Mouse (Mus musculus) liver, embryonic 14.5 days (tissue): ENCODE measurements around the gene Zfp629. TPM values are rescaled to one million over a fixed set of nuclear protein-coding genes. Genes with fewer than 3 reads are reported as not detected.

Source experiments
- ATAC-seq: fragments of 200-750 bp; cut with Nextera tagmentation; 2 replicates; pipeline ENCODE4 v1.8.0; 2017; ENCODE audit warnings: moderate number of reproducible peaks, mild to moderate bottlenecking, moderate library complexity; ENCODE audit not compliant: insufficient read depth
- DNase-seq, 3 experiments: peaks; one replicate each; pipeline ENCODE4 v3.0.0-alpha.2; 2012 to 2013; ENCODE audit warnings: low read depth in 3 of 3, low spot score in 3 of 3
- H3K27ac ChIP-seq: fragments of 300-500 bp; sonication (generic); 2 replicates; pipeline ENCODE4 v1.5.1; 2014; ENCODE audit warnings: moderate library complexity, mild to moderate bottlenecking, control low read depth, inconsistent platforms
- H3K27me3 ChIP-seq: fragments of 300-500 bp; sonication (generic); 2 replicates; pipeline ENCODE4 v1.6.1; 2014; ENCODE audit warnings: mild to moderate bottlenecking, low read length, moderate library complexity; ENCODE audit not compliant: control insufficient read depth, insufficient read depth
- H3K36me3 ChIP-seq: fragments of 300-500 bp; sonication (generic); replicated peaks from 2 replicates; pipeline ENCODE4 v1.6.1; 2014; ENCODE audit warnings: low read depth; ENCODE audit not compliant: control insufficient read depth, insufficient read depth
- H3K4me1 ChIP-seq, 2 experiments: fragments of 200-500 bp in 1 of 2; fragments of 300-500 bp in 1 of 2; sonication (generic) in 1 of 2; replicated peaks; 2 replicates each; pipeline ENCODE4 v1.6.1; 2012 to 2014; ENCODE audit warnings: antibody characterized with exemption in 1 of 2, inconsistent platforms in 1 of 2, low read length in 1 of 2; ENCODE audit not compliant: control insufficient read depth in 2 of 2, insufficient read depth in 2 of 2
- H3K4me2 ChIP-seq: fragments of 300-500 bp; sonication (generic); 2 replicates; pipeline ENCODE4 v1.6.1; 2014; ENCODE audit warnings: low read depth, mild to moderate bottlenecking, control low read depth, moderate library complexity
- H3K4me3 ChIP-seq, 2 experiments: fragments of 200-500 bp in 1 of 2; fragments of 300-500 bp in 1 of 2; sonication (generic) in 1 of 2; 2 replicates each; pipeline ENCODE4 v1.5.1; 2012 to 2014; ENCODE audit warnings: low read depth in 2 of 2, low read length in 2 of 2, mild to moderate bottlenecking in 2 of 2, control low read depth in 1 of 2, inconsistent platforms in 1 of 2, moderate library complexity in 1 of 2; ENCODE audit not compliant: insufficient read depth in 1 of 2
- H3K9ac ChIP-seq: fragments of 300-500 bp; sonication (generic); replicated peaks from 2 replicates; pipeline ENCODE4 v1.6.1; 2014; ENCODE audit warnings: mild to moderate bottlenecking, control low read depth, moderate library complexity
- H3K9me3 ChIP-seq: fragments of 300-500 bp; sonication (generic); 2 replicates; pipeline ENCODE4 v1.6.1; 2016; ENCODE audit warnings: low read length, mixed read lengths; ENCODE audit not compliant: control insufficient read depth
- CTCF ChIP-seq: IDR thresholded peaks from 2 replicates; pipeline ENCODE4 v1.5.1; 2016; ENCODE audit warnings: antibody characterized with exemption, low read depth, control low read depth
- EP300 ChIP-seq: IDR thresholded peaks from 2 replicates; pipeline ENCODE4 v1.6.1; 2016; ENCODE audit warnings: antibody characterized with exemption, low read depth
- WGBS: fragments of 180-500 bp; shearing (Covaris S2); extraction: QIAGEN DNeasy Blood & Tissue Kit; methylation state at CpG from one replicate; pipeline ENCODE4 v1.1.7; 2014; ENCODE audit not compliant: insufficient replicate concordance; 5-methylcytosine and 5-hydroxymethylcytosine counted together
- polyA plus RNA-seq, 2 experiments: library from polyadenylated mRNA; depleted of rRNA in 1 of 2; stranded (reverse) in 1 of 2; unstranded in 1 of 2; fragments of >200 nt; fragmentation: Nextera tagmentation in 1 of 2; extraction: Ambion mirVana in 1 of 2; gene quantifications; 2 replicates each; pipeline versions ENCODE4 v1.2.1 to v1.2.3; 2012 to 2014

Gene Zfp629
- polyA plus RNA-seq, 2 experiments, result 1.4 to 1.9 TPM

DNA sequence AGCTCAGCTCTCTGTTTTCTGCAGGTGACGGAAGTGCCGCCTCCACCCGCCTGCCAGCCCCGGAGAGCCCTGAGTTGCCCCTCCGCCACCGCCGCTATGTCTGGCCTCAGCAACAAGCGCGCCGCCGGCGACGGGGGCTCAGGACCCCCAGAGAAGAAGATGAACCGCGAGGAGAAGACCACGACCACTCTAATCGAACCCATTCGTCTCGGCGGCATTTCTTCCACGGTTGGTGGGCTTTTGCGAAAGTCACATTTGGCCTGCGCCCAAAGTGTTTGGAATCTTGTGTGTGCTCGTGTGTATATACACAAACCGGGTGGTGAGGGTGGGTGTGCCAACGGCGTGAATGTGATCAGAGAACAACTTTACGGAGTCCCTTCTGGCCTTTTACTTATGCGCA, 26.7 kb downstream of the Zfp629 start:
- TF ChIP-seq CTCF (no peak), EP300 (no peak)
- Histone ChIP-seq H3K27ac (peak overlapping the region; percentile 32; the same call in 1 of the 2 replicates), H3K9ac (peak overlapping the region; percentile 79), H3K27me3 (no peaks in the 10 kb centered on the region), H3K9me3 (no peaks in the 10 kb centered on the region), H3K4me3 (peak overlapping the region; percentile 76 to 94), H3K4me2 (peak overlapping the region; percentile 77), H3K4me1 (peaks cover 24 to 28% of the 10 kb centered on the region in 2 experiments), H3K36me3 (peaks cover 38% of the 10 kb centered on the region)
- ATAC-seq (peak; percentile 14), DNase-seq (no peak)
- WGBS, result 5% methylated on average over 29 of the region's 29 CpGs

DNA sequence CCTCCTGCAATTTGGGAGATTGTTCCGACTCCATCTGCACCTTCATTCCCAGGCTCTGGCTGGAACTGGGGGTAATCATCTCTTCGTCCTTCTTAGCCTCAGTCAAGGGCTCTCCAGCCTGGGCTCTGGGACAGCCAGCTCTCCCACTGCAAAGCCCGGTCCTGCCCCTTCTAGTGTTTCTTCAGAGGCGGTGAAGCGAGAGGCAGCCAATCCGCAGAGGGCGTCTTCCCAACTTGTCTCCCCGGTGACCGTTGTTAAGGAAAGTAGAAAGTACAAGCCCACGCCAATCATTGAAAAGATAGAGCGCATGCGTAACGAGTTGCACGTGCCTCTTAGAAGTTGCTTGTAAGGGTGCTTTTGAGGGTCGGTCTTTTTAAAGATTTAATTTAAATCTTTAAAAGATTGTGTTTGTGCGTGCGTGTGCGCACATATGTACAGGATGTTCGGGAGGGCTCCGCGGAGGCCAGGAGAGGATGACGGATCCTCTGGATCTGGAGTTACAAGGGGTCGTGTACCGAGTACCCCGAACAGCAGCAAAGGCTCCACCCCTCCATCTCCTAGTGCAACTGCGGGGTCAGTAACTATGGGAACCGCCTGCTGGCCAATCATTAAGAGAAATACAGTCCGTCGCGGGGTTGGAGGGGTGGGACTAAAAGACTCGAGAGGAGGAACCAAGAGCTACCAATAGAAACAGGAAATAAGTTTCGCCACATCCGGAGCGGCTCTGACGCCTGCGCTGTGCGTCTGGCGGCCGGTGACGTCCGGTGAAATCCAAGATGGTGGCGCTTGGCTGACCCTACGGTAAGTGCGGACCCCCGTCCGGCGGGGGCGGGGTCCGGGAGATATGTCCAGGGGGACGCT, 27.4 kb downstream of the Zfp629 start, which contains the start of the genes Ccdc189 and Rnf40:
Gene Ccdc189 (minus strand): TSS at position 585 of the 861 bp plus-strand sequence.
Gene Rnf40 (plus strand): TSS at position 757 of the 861 bp plus-strand sequence.
- peaks cover 36% of the 10 kb centered on the region for H3K36me3 ChIP-seq

DNA sequence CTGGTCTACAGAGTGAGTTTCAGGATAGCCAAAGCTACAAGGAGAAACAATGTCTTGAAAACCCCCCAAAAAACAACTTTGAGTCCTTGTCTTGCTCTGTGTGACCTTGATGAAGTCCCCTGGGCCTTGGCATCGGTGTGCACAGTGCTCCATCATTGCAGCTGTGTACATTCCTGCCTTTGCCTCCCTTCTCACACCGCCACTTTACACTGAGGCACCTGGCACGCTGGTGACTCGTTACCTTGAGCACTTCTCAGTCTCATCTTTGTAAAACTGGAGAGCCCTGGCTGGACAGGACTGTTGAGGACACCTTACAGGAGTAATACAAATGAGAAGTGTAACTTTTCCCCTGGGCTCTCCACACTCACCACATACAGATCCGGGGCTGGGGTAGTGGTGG, 28.4 kb downstream of the Zfp629 start:
- H3K27me3 ChIP-seq, result no peaks in the 10 kb centered on the region
- no peaks in the 10 kb centered on the region for H3K9me3 ChIP-seq
- H3K9ac ChIP-seq, result peak overlapping the region; percentile 59
- H3K27ac ChIP-seq, result peak overlapping the region; percentile 35; the same call in 1 of the 2 replicates
- peak overlapping the region; percentile 77 for H3K4me2 ChIP-seq
- WGBS, result 67% methylated on average over 5 of the region's 5 CpGs
- H3K36me3 ChIP-seq, result peaks cover 33% of the 10 kb centered on the region
- no peak for TF ChIP-seq CTCF
- TF ChIP-seq EP300, result no peak
- ATAC-seq (no peak), DNase-seq (no peak)
- peaks cover 24 to 28% of the 10 kb centered on the region in 2 experiments for H3K4me1 ChIP-seq
- H3K4me3 ChIP-seq, result peak overlapping the region; percentile 76 to 94; a peak in 3 of 4 replicates

More for the DNA sequence above, 27.4 kb downstream of the Zfp629 start, which contains the start of the genes Ccdc189 and Rnf40:
- under 1% methylated on average over 50 of the region's 50 CpGs for WGBS
- ATAC-seq, result peak; percentile 93
- Histone ChIP-seq H3K27me3 (no peaks in the 10 kb centered on the region), H3K4me3 (peak within 1 kb of the TSS; percentile 76 to 94), H3K4me2 (peak within 1 kb of the TSS; percentile 77), H3K4me1 (peaks cover 24 to 28% of the 10 kb centered on the region in 2 experiments), H3K9me3 (no peaks in the 10 kb centered on the region), H3K9ac (peak within 1 kb of the TSS; percentile 79), H3K27ac (peak within 1 kb of the TSS; percentile 32)
- TF ChIP-seq CTCF, result no peak
- TF ChIP-seq EP300, result no peak
- DNase-seq, result peak; percentile 97 to 98 (median 97)

DNA sequence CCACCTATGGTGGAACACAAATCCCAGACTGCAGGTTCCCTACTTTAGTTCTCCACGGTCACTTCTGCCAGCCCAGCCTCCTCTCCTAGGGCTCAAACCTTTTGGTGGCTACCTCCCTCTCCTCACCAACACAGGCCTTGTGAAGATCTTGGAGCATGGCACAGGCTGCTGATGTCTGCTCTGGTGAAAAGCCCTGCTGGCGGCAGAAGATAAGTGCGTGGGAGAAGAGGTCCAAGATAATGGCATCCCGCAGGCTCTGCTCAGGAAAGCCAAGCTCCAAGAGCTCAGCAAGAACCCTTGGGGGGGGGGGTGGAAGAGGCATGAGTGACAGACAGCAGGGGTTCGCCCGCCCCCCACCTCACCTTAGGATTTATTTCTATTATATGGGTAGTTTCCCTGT, 29.4 kb downstream of the Zfp629 start:
- DNase-seq (peak; percentile 65 to 70 (median 69)), ATAC-seq (peak; percentile 42)
- H3K27me3 ChIP-seq, result no peaks in the 10 kb centered on the region
- TF ChIP-seq CTCF, result peak; percentile 51
- peak; percentile 80 for TF ChIP-seq EP300
- peak overlapping the region in 1 of 2 experiments; percentile 11; a peak in 1 of 4 replicates for H3K4me3 ChIP-seq
- peak overlapping the region; percentile 75 for H3K27ac ChIP-seq
- H3K9ac ChIP-seq, result peak overlapping the region; percentile 10
- peak overlapping the region; percentile 77 for H3K4me2 ChIP-seq
- 36% methylated on average over 6 of the region's 6 CpGs for WGBS
- H3K9me3 ChIP-seq, result no peaks in the 10 kb centered on the region
- peaks cover 24 to 28% of the 10 kb centered on the region in 2 experiments for H3K4me1 ChIP-seq
- peaks cover 30% of the 10 kb centered on the region for H3K36me3 ChIP-seq

DNA sequence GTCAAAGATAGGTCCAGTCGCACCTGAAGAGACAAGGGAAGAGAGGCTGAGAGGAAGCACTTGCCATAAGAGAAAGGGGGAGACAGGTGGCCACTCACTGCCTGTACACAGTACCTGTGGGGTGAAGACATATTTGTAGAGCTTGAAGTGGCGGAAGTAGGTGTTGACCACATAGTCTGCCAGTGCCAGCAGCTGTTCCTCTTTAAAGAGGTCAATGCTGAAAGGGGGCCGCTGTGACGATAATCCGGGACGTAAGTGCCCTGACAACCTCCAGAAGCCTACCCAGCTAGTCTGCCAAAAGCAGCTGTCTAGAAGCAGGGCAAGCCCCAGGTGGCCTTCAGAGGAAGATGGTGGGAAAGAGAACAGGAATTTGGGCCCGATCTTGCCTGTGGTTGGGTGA, 30.6 kb downstream of the Zfp629 start:
- Histone ChIP-seq H3K4me2 (no peak overlapping the region), H3K9ac (no peak overlapping the region), H3K27ac (no peak overlapping the region), H3K4me3 (no peak overlapping the region), H3K4me1 (peaks cover 24 to 28% of the 10 kb centered on the region in 2 experiments), H3K36me3 (peaks cover 23% of the 10 kb centered on the region), H3K9me3 (no peaks in the 10 kb centered on the region), H3K27me3 (no peaks in the 10 kb centered on the region)
- TF ChIP-seq CTCF (no peak), EP300 (no peak)
- DNase-seq (no peak), ATAC-seq (no peak)
- 82% methylated on average over 7 of the region's 7 CpGs for WGBS
